Mouse (Mus musculus) forebrain, embryonic 13.5 days (tissue): ENCODE measurements around the gene Mettl7a1. TPM values are rescaled to one million over a fixed set of nuclear protein-coding genes. Genes with fewer than 3 reads are reported as not detected.
A peak's percentile ranks its signal among the peaks of the same experiment; 100 is the strongest.
"Not testable (repeated sequence)": the region's sequence is repeated elsewhere in the genome, so short reads cannot be mapped to it uniquely, and the experiment has no call there.

ENCODE experiments used
- ATAC-seq: fragments of 200-750 bp; cut with Nextera tagmentation; 2 replicates; pipeline ENCODE4 v1.8.0; 2017
- H3K27ac ChIP-seq: fragments of 300-500 bp; sonication (generic); 2 replicates; pipeline ENCODE4 v1.5.1; 2015; ENCODE audit warnings: inconsistent platforms, mild to moderate bottlenecking, moderate library complexity
- H3K27me3 ChIP-seq: fragments of 300-500 bp; sonication (generic); 2 replicates; pipeline ENCODE4 v1.6.1; 2015; ENCODE audit warnings: mild to moderate bottlenecking, inconsistent platforms
- H3K36me3 ChIP-seq: fragments of 300-500 bp; sonication (generic); 2 replicates; pipeline ENCODE4 v1.6.1; 2015; ENCODE audit warnings: mild to moderate bottlenecking, inconsistent platforms; ENCODE audit not compliant: poor library complexity, severe bottlenecking
- H3K4me1 ChIP-seq: fragments of 300-500 bp; sonication (generic); 2 replicates; pipeline ENCODE4 v1.6.1; 2015; ENCODE audit warnings: inconsistent platforms
- H3K4me2 ChIP-seq: fragments of 300-500 bp; sonication (generic); 2 replicates; pipeline ENCODE4 v1.6.1; 2015; ENCODE audit warnings: inconsistent platforms, mild to moderate bottlenecking, moderate library complexity
- H3K4me3 ChIP-seq: fragments of 300-500 bp; sonication (generic); 2 replicates; pipeline ENCODE4 v1.5.1; 2015; ENCODE audit warnings: mild to moderate bottlenecking, inconsistent platforms
- H3K9ac ChIP-seq: fragments of 300-500 bp; sonication (generic); 2 replicates; pipeline ENCODE4 v1.6.1; 2015; ENCODE audit warnings: mild to moderate bottlenecking, inconsistent platforms
- H3K9me3 ChIP-seq: fragments of 300-500 bp; sonication (generic); replicated peaks from 2 replicates; pipeline ENCODE4 v1.6.1; 2016; ENCODE audit warnings: inconsistent platforms
- WGBS: fragments of 180-500 bp; shearing (Covaris S2); methylation state at CpG from one replicate; pipeline ENCODE4 v1.1.7; 2015; 5-methylcytosine and 5-hydroxymethylcytosine counted together
- polyA plus RNA-seq: library from polyadenylated mRNA; unstranded; fragments of >200 nt; fragmentation: Nextera tagmentation; extraction: Ambion mirVana; gene quantifications from 2 replicates; pipeline ENCODE4 v1.2.1, GENCODE M21; 2015

The Mettl7a1 gene
- polyA plus RNA-seq, 1 experiment from 2014 or later: 3.2 TPM

DNA sequence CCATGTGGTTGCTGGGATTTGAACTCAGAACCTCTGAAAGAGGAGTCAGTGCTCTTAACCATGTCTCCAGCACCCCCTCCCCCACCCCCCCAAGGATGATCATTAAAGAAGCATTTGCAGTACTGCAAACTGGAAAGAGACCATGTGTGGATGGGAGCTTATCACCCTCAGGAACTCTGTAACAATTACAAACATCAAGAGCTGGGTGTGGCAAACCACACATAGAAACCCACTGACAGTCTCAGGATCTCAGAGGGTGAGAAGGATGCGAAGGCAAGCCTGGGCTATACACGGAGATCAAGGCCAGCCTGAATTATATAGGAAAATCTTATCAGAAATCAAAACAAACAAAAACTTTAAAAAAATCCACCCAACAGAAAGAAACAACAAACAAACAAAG lies 2.3 kb downstream of the Mettl7a1 start:
- H3K9ac ChIP-seq: no peak overlapping the region
- ATAC-seq: no peak
- H3K27me3 ChIP-seq: no peaks in the 10 kb centered on the region
- no peaks in the 10 kb centered on the region for H3K36me3 ChIP-seq
- peaks cover 13% of the 10 kb centered on the region; the same call in 1 of the 2 replicates for H3K4me1 ChIP-seq
- 88% methylated on average over 2 of the region's 2 CpGs for WGBS
- H3K4me2 ChIP-seq: no peak overlapping the region
- H3K4me3 ChIP-seq: no peak overlapping the region
- no peaks in the 10 kb centered on the region for H3K9me3 ChIP-seq
- H3K27ac ChIP-seq: no peak overlapping the region

DNA sequence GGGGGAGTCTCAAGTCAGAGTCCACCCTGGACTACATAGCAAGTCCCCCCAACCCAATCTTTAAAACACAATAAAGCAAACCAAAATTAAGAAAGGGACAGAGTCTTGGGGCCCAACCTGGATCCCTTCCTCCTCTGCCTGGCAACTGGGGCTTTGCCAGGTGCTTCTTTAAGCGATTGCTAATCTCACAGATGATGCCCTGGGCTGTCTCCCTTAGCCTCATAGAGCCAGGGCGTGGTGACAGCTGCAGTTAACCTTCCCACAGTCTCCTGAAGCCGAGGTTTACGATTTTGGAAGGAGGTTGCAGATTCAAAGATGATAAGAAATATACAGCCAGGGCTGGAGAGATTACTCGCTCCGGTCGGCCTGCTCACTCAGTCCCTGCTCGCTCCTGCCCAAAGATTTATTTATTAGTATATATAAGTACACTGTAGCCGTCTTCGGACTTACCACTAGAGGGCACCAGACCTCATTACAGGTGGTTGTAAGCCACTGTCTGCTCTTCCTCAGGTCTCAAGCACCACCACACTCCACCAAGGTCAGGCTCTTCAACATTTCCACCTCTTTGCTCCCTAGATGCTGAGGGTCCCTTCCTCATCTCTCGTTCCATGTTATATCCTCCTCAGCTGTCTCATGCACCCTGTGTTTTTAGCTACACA lies 3.6 kb downstream of the Mettl7a1 start:
- H3K9me3 ChIP-seq, H3K36me3 ChIP-seq, H3K4me2 ChIP-seq, H3K27ac ChIP-seq, H3K27me3 ChIP-seq, H3K4me3 ChIP-seq, H3K9ac ChIP-seq: not testable (repeated sequence)
- peak; percentile 54; the same call in 1 of the 2 replicates for ATAC-seq
- 45% methylated on average over 11 of the region's 11 CpGs for WGBS
- H3K4me1 ChIP-seq: peaks cover 13% of the 10 kb centered on the region; the same call in 1 of the 2 replicates

DNA sequence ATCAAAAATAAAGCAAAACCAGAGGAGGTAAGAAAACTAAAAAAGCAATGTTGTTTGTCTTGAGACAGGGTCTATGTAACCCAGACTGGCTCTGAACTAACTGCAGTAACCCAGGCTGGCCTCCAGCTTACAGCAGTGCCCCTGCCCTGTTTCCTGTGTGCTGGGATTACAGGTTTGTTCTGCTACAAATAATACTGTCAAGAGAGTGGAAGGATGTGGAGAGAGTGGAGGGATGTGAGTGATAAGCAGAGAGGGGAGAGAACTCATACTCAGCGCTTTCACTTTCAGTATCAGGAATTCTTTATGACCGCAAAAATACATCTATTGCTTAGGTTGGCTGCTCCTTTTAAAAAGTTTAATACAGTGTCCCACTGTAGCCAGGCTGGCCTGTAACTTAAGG lies 8.4 kb downstream of the Mettl7a1 start:
- WGBS: 92% methylated on average over 2 of the region's 2 CpGs
- no peak for ATAC-seq
- Histone ChIP-seq H3K4me2 (no peak overlapping the region), H3K27ac (no peak overlapping the region), H3K27me3 (no peaks in the 10 kb centered on the region), H3K9ac (no peak overlapping the region), H3K4me3 (no peak overlapping the region), H3K36me3 (peaks cover 5% of the 10 kb centered on the region; the same call in 1 of the 2 replicates), H3K9me3 (no peaks in the 10 kb centered on the region), H3K4me1 (no peaks in the 10 kb centered on the region)

- H3K9ac ChIP-seq: no peak overlapping the region
- H3K27me3 ChIP-seq: no peaks in the 10 kb centered on the region
- no peaks in the 10 kb centered on the region for H3K9me3 ChIP-seq
- H3K4me3 ChIP-seq: no peak overlapping the region
- ATAC-seq: no peak
- no peak overlapping the region for H3K4me2 ChIP-seq
- H3K4me1 ChIP-seq: no peaks in the 10 kb centered on the region
- peaks cover 5% of the 10 kb centered on the region; the same call in 1 of the 2 replicates for H3K36me3 ChIP-seq
- WGBS: 85% methylated on average over 5 of the region's 5 CpGs
- no peak overlapping the region for H3K27ac ChIP-seq
Observed at GRCm38 (mm10) chr15:100314448-100315145, 10.7 kb downstream of the Mettl7a1 start.

- not testable (repeated sequence) for H3K4me2 ChIP-seq, H3K4me3 ChIP-seq, H3K9ac ChIP-seq, H3K4me1 ChIP-seq, H3K27me3 ChIP-seq, H3K27ac ChIP-seq, H3K9me3 ChIP-seq, H3K36me3 ChIP-seq, ATAC-seq
- WGBS: 50% methylated on average over 4 of the region's 4 CpGs
Observed at GRCm38 (mm10) chr15:100318014-100318671, 14.2 kb downstream of the Mettl7a1 start.

DNA sequence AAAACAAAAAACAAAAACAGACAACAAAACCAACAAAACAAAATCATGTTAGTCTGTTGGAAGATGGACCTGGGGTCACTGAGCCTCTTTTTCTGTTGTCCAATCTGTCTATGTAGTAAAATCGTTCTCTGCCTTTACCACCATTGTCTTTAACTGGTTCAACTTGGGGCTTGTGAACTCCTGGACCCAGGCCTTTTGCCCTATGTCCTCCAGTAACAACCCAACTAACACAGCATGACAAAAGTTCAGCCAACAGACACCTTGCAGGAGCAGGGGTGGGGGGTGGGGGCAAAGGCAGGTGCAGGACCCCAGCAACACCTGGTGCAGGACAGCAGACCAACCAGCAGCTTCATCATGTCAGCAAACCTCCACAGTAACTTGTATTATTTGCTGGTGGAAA lies 15.9 kb downstream of the Mettl7a1 start:
- no peaks in the 10 kb centered on the region for H3K4me1 ChIP-seq
- no peaks in the 10 kb centered on the region for H3K36me3 ChIP-seq
- H3K4me2 ChIP-seq: no peak overlapping the region
- no peaks in the 10 kb centered on the region for H3K27me3 ChIP-seq
- no peak overlapping the region for H3K9ac ChIP-seq
- no peak overlapping the region for H3K27ac ChIP-seq
- WGBS: 87% methylated on average over 1 of the region's 1 CpGs
- no peak overlapping the region for H3K4me3 ChIP-seq
- no peaks in the 10 kb centered on the region for H3K9me3 ChIP-seq
- ATAC-seq: no peak

DNA sequence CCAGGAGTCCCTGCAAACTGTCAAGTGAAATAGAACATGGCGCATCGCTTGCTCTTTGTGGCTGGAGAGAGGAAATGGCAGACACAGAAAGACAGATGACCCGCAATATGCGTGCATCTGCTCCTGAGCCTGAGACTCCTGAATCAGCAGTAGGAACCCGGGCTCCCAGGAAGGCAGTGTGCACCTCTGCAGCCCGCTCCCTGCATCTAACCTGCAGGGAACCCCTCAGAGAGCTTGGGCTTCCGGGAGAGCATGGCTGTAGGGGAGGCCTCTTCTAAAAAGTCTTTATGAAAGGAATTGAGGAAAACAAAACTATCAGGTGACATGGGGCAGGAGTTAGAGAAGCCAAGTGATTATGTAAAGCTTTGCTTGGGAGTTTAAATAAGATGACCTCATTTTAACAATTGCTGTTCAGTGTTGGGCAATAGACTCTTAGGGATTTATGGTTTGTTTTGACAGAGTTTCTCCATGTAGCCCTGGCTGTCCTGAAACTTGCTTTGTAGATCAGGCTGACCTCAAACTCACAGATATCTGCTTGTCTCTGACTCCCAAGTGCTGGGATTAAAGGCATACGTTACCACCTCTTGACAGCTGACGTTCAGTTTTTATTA lies 16.5 kb downstream of the Mettl7a1 start:
- Histone ChIP-seq H3K36me3 (no peaks in the 10 kb centered on the region), H3K9ac (no peak overlapping the region), H3K27me3 (no peaks in the 10 kb centered on the region), H3K27ac (no peak overlapping the region), H3K4me3 (no peak overlapping the region), H3K9me3 (no peaks in the 10 kb centered on the region), H3K4me1 (no peaks in the 10 kb centered on the region), H3K4me2 (no peak overlapping the region)
- ATAC-seq: no peak
- 82% methylated on average over 9 of the region's 9 CpGs for WGBS

DNA sequence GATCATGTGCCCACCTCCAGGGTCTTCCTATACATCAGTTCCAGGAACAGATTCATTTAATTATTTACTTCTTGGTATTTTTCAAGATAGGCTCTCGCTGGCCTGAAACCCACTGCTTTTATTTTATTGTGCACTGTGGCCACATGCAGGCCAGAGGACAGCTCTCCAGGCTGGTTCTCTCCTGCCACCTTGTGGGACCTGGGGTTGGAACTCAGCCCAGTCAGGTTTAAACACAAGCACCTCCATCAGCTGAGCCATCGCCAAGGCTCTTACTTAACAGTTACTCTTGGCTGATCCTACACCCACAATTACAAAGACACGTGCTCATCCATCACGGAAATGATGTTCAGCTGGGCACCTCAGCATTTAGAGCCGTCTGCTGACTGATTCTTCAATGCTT lies 17.2 kb downstream of the Mettl7a1 start:
- Histone ChIP-seq H3K36me3 (no peaks in the 10 kb centered on the region), H3K9ac (no peak overlapping the region), H3K9me3 (no peaks in the 10 kb centered on the region), H3K4me1 (no peaks in the 10 kb centered on the region), H3K4me2 (no peak overlapping the region), H3K4me3 (no peak overlapping the region), H3K27ac (no peak overlapping the region), H3K27me3 (no peaks in the 10 kb centered on the region)
- ATAC-seq: no peak
- 62% methylated on average over 5 of the region's 5 CpGs for WGBS

GRCm38 (mm10) chr15:100324021-100324591 lies 20.2 kb downstream of the Mettl7a1 start:
- H3K27me3 ChIP-seq: no peaks in the 10 kb centered on the region
- H3K4me3 ChIP-seq: no peak overlapping the region
- no peaks in the 10 kb centered on the region for H3K4me1 ChIP-seq
- no peak overlapping the region for H3K9ac ChIP-seq
- ATAC-seq: no peak
- H3K27ac ChIP-seq: no peak overlapping the region
- H3K36me3 ChIP-seq: no peaks in the 10 kb centered on the region
- H3K9me3 ChIP-seq: no peaks in the 10 kb centered on the region
- no peak overlapping the region for H3K4me2 ChIP-seq
- WGBS: 75% methylated on average over 12 of the region's 12 CpGs

DNA sequence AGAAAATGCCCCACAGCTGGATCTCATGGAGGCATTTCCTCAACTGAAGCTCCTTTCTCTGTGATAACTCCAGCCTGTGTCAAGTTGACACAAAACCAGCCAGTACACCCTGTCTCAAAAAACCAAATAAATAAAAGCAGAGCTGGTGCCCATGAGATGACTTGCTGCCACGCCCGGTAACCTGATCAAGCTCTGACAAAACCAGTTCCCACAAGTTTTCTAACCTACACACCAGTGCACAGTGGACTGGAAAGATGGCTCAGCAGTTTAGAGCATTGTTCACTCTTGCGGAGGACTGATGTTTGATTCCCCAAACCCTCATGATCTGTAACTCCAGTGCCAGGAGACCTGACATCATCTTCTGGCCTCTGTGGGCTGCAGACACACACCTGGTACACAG lies 21.3 kb downstream of the Mettl7a1 start:
- 93% methylated on average over 3 of the region's 3 CpGs for WGBS
- no peaks in the 10 kb centered on the region for H3K4me1 ChIP-seq
- no peak overlapping the region for H3K4me3 ChIP-seq
- no peaks in the 10 kb centered on the region for H3K9me3 ChIP-seq
- ATAC-seq: no peak
- H3K36me3 ChIP-seq: no peaks in the 10 kb centered on the region
- H3K4me2 ChIP-seq: no peak overlapping the region
- H3K27ac ChIP-seq: no peak overlapping the region
- no peaks in the 10 kb centered on the region for H3K27me3 ChIP-seq
- no peak overlapping the region for H3K9ac ChIP-seq

DNA sequence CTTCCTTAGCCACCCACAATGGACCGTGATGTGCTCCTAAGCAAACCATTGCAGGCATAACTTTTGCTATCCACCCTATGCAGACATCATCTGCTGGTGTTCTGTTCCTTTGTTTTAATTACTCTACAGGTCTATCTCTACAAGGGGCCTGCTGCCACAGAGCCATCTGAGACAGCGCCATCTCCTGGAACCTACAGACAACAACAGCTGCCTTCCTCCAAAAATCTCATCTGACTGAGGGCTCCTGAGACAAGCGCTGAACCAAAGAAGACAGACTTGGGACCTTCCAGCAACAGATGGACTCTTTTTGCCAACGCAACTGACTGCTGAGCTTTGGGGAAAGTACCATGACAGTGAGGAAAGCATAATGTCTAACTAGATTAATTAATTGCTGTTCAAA lies 24.1 kb downstream of the Mettl7a1 start:
- not testable (repeated sequence) for H3K27ac ChIP-seq, H3K9me3 ChIP-seq, H3K4me1 ChIP-seq, H3K36me3 ChIP-seq, ATAC-seq, H3K27me3 ChIP-seq, H3K4me3 ChIP-seq, H3K9ac ChIP-seq, H3K4me2 ChIP-seq
- WGBS: 63% methylated on average over 4 of the region's 4 CpGs

GRCm38 (mm10) chr15:100329336-100329735 lies 25.4 kb downstream of the Mettl7a1 start:
- not testable (repeated sequence) for H3K4me3 ChIP-seq, H3K27me3 ChIP-seq, H3K4me2 ChIP-seq, H3K4me1 ChIP-seq, ATAC-seq, H3K36me3 ChIP-seq, H3K27ac ChIP-seq, H3K9me3 ChIP-seq, H3K9ac ChIP-seq
- 58% methylated on average over 10 of the region's 10 CpGs for WGBS
